Mouse (Mus musculus) myocyte (in vitro differentiated cells): ENCODE measurements around the gene Gm45785. TPM values are rescaled to one million over a fixed set of nuclear protein-coding genes. Genes with fewer than 3 reads are reported as not detected.

Source experiments
- H3K27me3 ChIP-seq: one replicate; pipeline ENCODE4 v1.6.1; 2011; ENCODE audit not compliant: control insufficient read depth, insufficient read depth, insufficient read length
- H3K36me3 ChIP-seq: one replicate; pipeline ENCODE4 v1.6.1; 2011; ENCODE audit not compliant: control insufficient read depth, insufficient read depth
- H3K4me2 ChIP-seq: one replicate; pipeline ENCODE4 v1.6.1; 2011; ENCODE audit warnings: low read depth, control low read depth
- H3K4me3 ChIP-seq: one replicate; pipeline ENCODE4 v1.5.1; 2011; ENCODE audit warnings: mild to moderate bottlenecking, control low read depth, moderate library complexity
- H3K79me2 ChIP-seq: one replicate; pipeline ENCODE4 v1.6.1; 2011; ENCODE audit not compliant: control insufficient read depth, insufficient read depth
- H3ac ChIP-seq: one replicate; pipeline ENCODE4 v1.6.1; 2011; ENCODE audit not compliant: control insufficient read depth, insufficient read length
- CEBPB ChIP-seq: IDR thresholded peaks from 2 replicates; pipeline ENCODE4 v1.6.1; 2011; ENCODE audit warnings: mild to moderate bottlenecking, moderate library complexity; ENCODE audit not compliant: poor library complexity, insufficient read depth, severe bottlenecking
- E2F4 ChIP-seq: IDR thresholded peaks from one replicate; pipeline ENCODE4 v1.6.1; 2011; ENCODE audit warnings: mild to moderate bottlenecking, control low read depth, moderate library complexity; ENCODE audit not compliant: insufficient read depth
- MAX ChIP-seq: IDR thresholded peaks from one replicate; pipeline ENCODE4 v1.6.1; 2011; ENCODE audit warnings: low read depth, mild to moderate bottlenecking, control low read depth
- MYOD1 ChIP-seq, 3 experiments: IDR thresholded peaks; one replicate each; pipeline ENCODE4 v1.6.1; 2011; ENCODE audit warnings: control low read depth in 2 of 3, low read depth in 2 of 3, mild to moderate bottlenecking in 2 of 3, moderate library complexity in 1 of 3; ENCODE audit not compliant: insufficient read length in 2 of 3, control insufficient read depth in 1 of 3
- MYOG ChIP-seq, 3 experiments: IDR thresholded peaks; one replicate each; pipeline ENCODE4 v1.6.1; 2011; ENCODE audit warnings: control low read depth in 2 of 3, low read depth in 2 of 3, mild to moderate bottlenecking in 2 of 3; ENCODE audit not compliant: insufficient read length in 2 of 3, control insufficient read depth in 1 of 3, insufficient read depth in 1 of 3
- POLR2A ChIP-seq: IDR thresholded peaks from one replicate; pipeline ENCODE4 v1.6.1; 2011; ENCODE audit warnings: low read depth, mild to moderate bottlenecking, control low read depth, moderate library complexity; ENCODE audit not compliant: insufficient read length
- POLR2AphosphoS2 ChIP-seq: IDR thresholded peaks from one replicate; pipeline ENCODE4 v1.6.1; 2011; ENCODE audit warnings: low read depth, control low read depth; ENCODE audit not compliant: insufficient read length
- REST ChIP-seq: IDR thresholded peaks from one replicate; pipeline ENCODE4 v1.6.1; 2011; ENCODE audit warnings: mild to moderate bottlenecking, control low read depth, moderate library complexity; ENCODE audit not compliant: insufficient read depth, insufficient read length
- SRF ChIP-seq: IDR thresholded peaks from one replicate; pipeline ENCODE4 v1.6.1; 2011; ENCODE audit warnings: low read depth; ENCODE audit not compliant: control insufficient read depth, insufficient read length
- TCF12 ChIP-seq: IDR thresholded peaks from one replicate; pipeline ENCODE4 v1.6.1; 2011; ENCODE audit warnings: mild to moderate bottlenecking, control low read depth; ENCODE audit not compliant: poor library complexity, insufficient read depth, severe bottlenecking
- TCF3 ChIP-seq: IDR thresholded peaks from one replicate; pipeline ENCODE4 v1.6.1; 2011; ENCODE audit warnings: low read depth, control low read depth; ENCODE audit not compliant: insufficient read length
- USF1 ChIP-seq: IDR thresholded peaks from one replicate; pipeline ENCODE4 v1.6.1; 2011; ENCODE audit warnings: low read depth, mild to moderate bottlenecking, control low read depth, moderate library complexity
- polyA plus RNA-seq: library from polyadenylated mRNA; unstranded; fragments of >200 nt; fragmentation: generic; extraction: Trizol; gene quantifications from one replicate; pipeline ENCODE4 v1.2.1, GENCODE M21; 2012; ENCODE audit warnings: missing spikeins

Gene Gm45785
- polyA plus RNA-seq, 1 experiment, result not detected

DNA sequence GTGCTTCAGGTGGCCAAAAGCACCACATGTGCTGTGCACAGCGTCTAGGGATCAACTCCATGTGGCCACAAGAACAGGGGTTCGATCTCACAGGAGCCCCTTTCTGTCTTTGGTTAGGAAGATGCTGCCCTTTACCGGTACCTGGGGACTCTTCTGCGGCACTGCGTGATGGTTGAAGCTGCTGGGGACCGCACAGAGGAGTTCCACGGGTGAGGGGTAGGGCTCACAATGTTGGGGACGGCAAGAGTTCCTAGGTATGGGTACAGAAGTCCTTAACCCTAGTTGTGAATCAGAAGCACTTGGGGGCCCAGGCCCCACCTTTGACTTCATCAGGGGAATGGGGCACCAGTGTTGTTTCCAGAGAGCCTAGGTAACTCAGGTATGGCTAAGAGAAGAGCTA lies 2.6 kb upstream of the Gm45785 start:
- Histone ChIP-seq H3K4me3 (peak overlapping the region; percentile 97), H3ac (no peak overlapping the region), H3K27me3 (no peaks in the 10 kb centered on the region), H3K36me3 (peaks cover 27% of the 10 kb centered on the region), H3K79me2 (peaks cover 57% of the 10 kb centered on the region), H3K4me2 (peak overlapping the region; percentile 86)
- TF ChIP-seq REST, result no peak
- TF ChIP-seq USF1, result no peak
- TF ChIP-seq SRF, result no peak
- TF ChIP-seq TCF3, result no peak
- no peak for TF ChIP-seq MYOD1 (IDR thresholded peaks at IDR 0.05; ENCODE audit: control insufficient read depth in 1 of 3, insufficient read length in 2 of 3, low read depth in 2 of 3)
- TF ChIP-seq E2F4, result no peak
- no peak for TF ChIP-seq MAX
- TF ChIP-seq CEBPB, result no peak
- no peak for TF ChIP-seq TCF12

DNA sequence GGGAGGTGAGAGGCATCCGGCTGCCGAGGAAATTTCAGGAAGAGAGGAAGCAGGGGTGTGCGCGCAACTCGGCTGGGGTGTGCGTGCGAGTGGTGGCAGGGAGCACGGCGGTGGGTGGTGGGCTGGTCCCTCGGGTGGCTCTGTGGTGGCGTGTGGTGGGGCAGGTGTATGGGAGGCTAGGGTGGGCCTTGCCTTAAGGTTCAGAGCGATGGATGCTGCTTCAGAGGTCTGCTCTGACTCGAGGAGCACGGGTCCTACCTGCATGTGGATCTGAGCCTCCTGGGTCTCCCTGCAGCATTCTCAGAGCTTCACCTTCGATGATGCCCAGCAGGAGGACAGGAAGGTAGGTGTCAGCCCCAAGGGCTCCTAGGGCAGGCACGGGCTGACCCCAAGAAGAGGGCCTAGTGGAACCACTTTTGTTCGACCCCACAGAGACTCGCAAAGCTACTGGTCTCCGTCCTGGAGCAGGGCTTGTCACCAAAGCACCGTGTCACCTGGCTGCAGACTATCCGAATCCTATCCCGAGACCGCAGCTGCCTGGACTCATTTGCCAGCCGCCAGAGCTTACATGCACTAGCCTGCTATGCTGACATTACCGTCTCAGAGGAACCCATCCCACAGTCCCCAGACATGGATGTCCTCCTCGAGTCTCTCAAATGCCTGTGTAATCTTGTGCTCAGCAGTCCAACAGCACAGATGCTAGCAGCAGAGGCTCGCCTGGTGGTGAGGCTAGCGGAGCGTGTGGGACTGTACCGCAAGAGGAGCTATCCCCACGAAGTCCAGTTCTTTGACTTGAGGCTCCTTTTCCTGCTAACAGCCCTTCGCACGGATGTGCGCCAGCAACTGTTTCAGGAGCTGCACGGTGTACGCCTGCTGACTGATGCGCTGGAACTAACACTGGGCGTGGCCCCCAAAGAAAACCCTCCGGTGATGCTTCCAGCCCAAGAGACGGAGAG lies 1.7 kb upstream of the Gm45785 start, which contains the start of gene Bet1l:
Bet1l (minus strand) TSS at position 28 of the 956 bp plus-strand sequence.
- Histone ChIP-seq H3K27me3 (no peaks in the 10 kb centered on the region), H3K4me3 (peak within 1 kb of the TSS; percentile 97), H3K4me2 (peak within 1 kb of the TSS; percentile 86), H3K36me3 (peaks cover 29% of the 10 kb centered on the region), H3K79me2 (peaks cover 61% of the 10 kb centered on the region), H3ac (peak within 1 kb of the TSS; percentile 39)
- TF ChIP-seq POLR2AphosphoS2 (no peak), MYOD1 (IDR thresholded peaks at IDR 0.05; ENCODE audit: control insufficient read depth in 1 of 3, insufficient read length in 2 of 3, low read depth in 2 of 3) (peak in 1 of 3 experiments; percentile 32)

DNA sequence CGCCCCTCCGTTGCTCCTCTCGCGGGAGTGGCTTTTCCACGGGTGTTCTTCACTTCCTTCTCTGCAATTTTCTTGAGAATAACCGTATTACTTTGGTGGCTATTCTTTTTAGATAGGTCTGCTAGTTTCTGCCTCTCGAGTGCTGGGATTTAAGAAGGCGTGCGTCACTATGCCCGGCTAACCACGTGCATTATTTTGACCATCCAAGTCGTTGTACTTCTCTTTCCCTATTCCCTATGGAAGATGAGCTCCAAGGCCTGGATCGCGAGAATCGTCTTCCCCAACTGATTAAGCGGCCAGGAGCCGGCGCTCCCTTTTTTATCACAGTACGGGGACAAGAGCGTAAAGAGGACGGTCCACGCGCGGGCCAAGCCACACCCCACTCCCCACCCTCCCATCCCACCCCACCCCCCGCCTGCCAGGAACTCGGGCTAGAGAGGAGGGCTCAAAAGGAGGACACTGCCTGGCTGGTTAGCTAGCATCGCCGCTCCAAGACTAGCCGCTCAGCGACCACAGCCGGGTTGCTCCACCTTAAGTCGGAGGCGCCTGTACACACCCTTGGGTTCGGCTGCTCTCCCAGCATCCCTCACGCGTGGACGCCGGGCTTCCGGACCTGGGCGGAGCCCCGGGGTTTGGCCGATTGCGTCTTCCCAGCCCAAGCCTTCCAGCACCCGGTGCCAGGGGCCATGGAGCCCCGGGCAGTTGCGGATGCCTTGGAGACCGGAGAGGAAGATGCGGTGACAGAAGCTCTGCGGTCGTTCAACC lies 836 bp upstream of the Gm45785 start, which contains the start of gene Ric8a:
Ric8a (plus strand) TSS at position 173 of the 765 bp plus-strand sequence.
- Histone ChIP-seq H3K36me3 (peaks cover 22% of the 10 kb centered on the region), H3K27me3 (no peaks in the 10 kb centered on the region), H3K79me2 (peaks cover 61% of the 10 kb centered on the region), H3ac (peak within 1 kb of the TSS; percentile 39), H3K4me2 (peak within 1 kb of the TSS; percentile 86), H3K4me3 (peak within 1 kb of the TSS; percentile 97)
- no peak for TF ChIP-seq TCF3
- TF ChIP-seq POLR2AphosphoS2, result peak; percentile 75
- TF ChIP-seq CEBPB, result no peak
- TF ChIP-seq MYOG (IDR thresholded peaks at IDR 0.05; ENCODE audit: control insufficient read depth in 1 of 3, insufficient read depth in 1 of 3, insufficient read length in 2 of 3, low read depth in 2 of 3), result peak in 1 of 3 experiments; percentile 50
- no peak for TF ChIP-seq E2F4
- TF ChIP-seq MAX, result no peak
- no peak for TF ChIP-seq MYOD1 (IDR thresholded peaks at IDR 0.05; ENCODE audit: control insufficient read depth in 1 of 3, insufficient read length in 2 of 3, low read depth in 2 of 3)
- no peak for TF ChIP-seq REST
- no peak for TF ChIP-seq SRF
- peak; percentile 84 for TF ChIP-seq POLR2A
- no peak for TF ChIP-seq USF1
- TF ChIP-seq TCF12, result no peak

GRCm38 (mm10) chr7:140855181-140855580 lies 950 bp downstream of the Gm45785 start:
- peaks cover 6% of the 10 kb centered on the region for H3K36me3 ChIP-seq
- TF ChIP-seq POLR2A (no peak), TCF3 (no peak), POLR2AphosphoS2 (no peak), MAX (no peak), USF1 (no peak), MYOD1 (IDR thresholded peaks at IDR 0.05; ENCODE audit: control insufficient read depth in 1 of 3, insufficient read length in 2 of 3, low read depth in 2 of 3) (no peak), MYOG (IDR thresholded peaks at IDR 0.05; ENCODE audit: control insufficient read depth in 1 of 3, insufficient read depth in 1 of 3, insufficient read length in 2 of 3, low read depth in 2 of 3) (no peak), E2F4 (no peak), SRF (no peak), REST (no peak), CEBPB (no peak), TCF12 (no peak)
- peak overlapping the region; percentile 39 for H3ac ChIP-seq

More at GRCm38 (mm10) chr7:140855181-140855580, 950 bp downstream of the Gm45785 start:
- peaks cover 44% of the 10 kb centered on the region for H3K79me2 ChIP-seq
- H3K4me3 ChIP-seq, result peak overlapping the region; percentile 97
- H3K27me3 ChIP-seq, result no peaks in the 10 kb centered on the region
- peak overlapping the region; percentile 75 for H3K4me2 ChIP-seq
